Mouse (Mus musculus): ENCODE data around the gene Dok3. TPM values are rescaled to one million over a fixed set of nuclear protein-coding genes. Genes with fewer than 3 reads are reported as not detected.
"Not testable (repeated sequence)": the region's sequence is repeated elsewhere in the genome, so short reads cannot be mapped to it uniquely, and the experiment has no call there.

Dok3 gene
- polyA plus RNA-seq, 1 experiment from 2014 or later = 1.6 TPM

DNA sequence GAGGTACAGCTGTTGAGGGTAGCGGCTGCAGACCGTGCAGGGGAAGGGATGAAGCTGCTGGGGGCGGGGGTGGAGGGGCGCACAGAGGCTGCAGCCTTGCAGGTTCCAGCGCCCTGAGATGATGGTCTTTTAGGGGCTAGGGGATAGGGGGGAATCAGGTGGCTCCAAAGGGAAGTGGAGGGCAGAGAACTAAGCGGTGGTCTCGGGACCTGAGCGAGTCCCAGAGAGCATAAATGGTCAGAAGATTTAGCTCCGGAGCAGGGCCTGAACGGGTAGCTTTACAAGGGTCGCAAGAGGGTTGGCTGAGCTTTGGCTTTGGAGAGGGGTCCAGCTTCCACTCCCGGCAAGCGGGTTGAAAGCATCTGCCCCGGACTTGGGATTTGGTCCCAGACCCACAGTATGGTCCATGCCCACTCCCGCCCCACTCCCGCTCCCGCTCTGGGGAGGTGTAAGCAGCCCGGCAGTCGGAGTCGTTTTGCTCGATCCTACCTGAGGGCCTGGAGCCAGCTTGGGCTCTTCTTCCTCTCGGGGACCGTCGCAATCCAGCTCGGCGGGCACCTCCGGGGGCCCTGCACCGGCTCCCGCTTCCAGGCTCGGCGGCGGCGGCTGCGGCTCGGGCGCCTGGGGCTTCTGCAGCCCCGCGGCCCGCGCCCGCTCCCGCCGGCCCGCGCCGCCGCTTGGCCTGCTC lies 41.3 kb upstream of the Dok3 start:
- Histone ChIP-seq H3K27ac (replicated peaks; ENCODE audit: low read depth, low read length) (peak overlapping the region; percentile 81), H3K9me3 (ENCODE audit: control insufficient read depth, low read length) (no peaks in the 10 kb centered on the region), H3K4me2 (ENCODE audit: low read depth, severe bottlenecking) (peak overlapping the region; percentile 66), H3K4me1 (ENCODE audit: control insufficient read depth, insufficient read depth, low read length) (peaks cover 11% of the 10 kb centered on the region), H3K4me3 (ENCODE audit: low read depth, low read length) (peak overlapping the region; percentile 99), H3K27me3 (ENCODE audit: control insufficient read depth, insufficient read depth, low read length) (no peaks in the 10 kb centered on the region), H3K9ac (ENCODE audit: low read length) (peak overlapping the region; percentile 96), H3K36me3 (ENCODE audit: control insufficient read depth, insufficient read depth, low read length) (peaks cover 2% of the 10 kb centered on the region)
- WGBS = under 1% methylated on average over 47 of the region's 47 CpGs
- peak; percentile 69 for DNase-seq (ENCODE audit: low spot score)
- ATAC-seq (ENCODE audit: insufficient number of reproducible peaks, low FRiP score, low TSS enrichment, low read depth) = peak; percentile 62; the same call in 1 of the 2 replicates

DNA sequence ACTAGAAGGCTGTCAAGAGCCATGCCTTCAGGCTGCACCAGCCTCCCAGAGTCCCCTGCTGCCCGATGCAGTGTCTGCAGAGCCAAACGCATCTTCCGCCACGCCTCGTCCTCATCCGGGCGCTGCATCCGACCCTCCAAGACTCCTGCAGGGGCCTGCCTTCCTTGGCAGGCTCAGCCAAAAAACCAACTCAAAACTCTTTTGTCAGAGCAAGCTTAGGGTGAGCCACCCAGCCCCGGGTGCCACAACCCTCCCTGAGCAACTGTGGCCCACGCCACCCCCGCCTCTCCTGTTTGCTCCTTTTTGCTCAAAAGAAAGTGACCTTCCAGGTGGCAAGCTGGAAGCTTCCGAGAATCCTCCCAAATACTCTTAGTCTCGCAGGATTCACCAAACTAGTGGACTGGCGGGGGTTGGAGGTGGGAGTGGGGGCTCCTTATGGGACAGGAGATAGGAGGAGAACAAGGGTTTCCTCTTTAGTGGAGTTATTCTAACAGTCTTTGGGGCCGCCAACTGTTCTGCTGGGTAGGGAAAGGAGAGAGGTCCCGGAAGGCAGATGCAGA lies 40.7 kb upstream of the Dok3 start:
- DNase-seq (ENCODE audit: low spot score) = peak; percentile 45
- 14% methylated on average over 16 of the region's 16 CpGs for WGBS
- peak overlapping the region; percentile 66 for H3K4me2 ChIP-seq (ENCODE audit: low read depth, severe bottlenecking)

DNA sequence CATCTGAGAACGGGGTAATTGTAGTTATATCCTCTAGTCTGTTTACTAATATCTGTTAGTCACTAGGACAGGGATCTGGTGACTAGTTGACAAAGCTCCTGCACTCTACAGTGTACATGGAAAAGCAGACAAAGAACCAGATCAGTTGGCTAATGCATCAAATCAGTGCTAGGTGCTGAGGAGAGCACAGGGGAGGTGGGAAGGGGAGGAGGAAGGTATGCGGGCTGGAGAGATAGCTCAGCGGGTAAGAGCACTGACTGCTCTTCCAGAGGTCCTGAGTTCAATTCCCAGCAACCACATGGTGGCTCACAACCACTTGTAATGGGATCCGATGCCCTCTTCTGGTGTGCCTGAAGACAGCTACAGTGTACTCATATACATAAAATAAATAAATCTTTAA lies 39.4 kb upstream of the Dok3 start:
- not testable (repeated sequence) for ATAC-seq (ENCODE audit: insufficient number of reproducible peaks, low FRiP score, low TSS enrichment, low read depth); H3K27me3 ChIP-seq (ENCODE audit: control insufficient read depth, insufficient read depth, low read length); H3K36me3 ChIP-seq (ENCODE audit: control insufficient read depth, insufficient read depth, low read length); H3K27ac ChIP-seq (replicated peaks; ENCODE audit: low read depth, low read length); H3K9ac ChIP-seq (ENCODE audit: low read length); DNase-seq (ENCODE audit: low spot score); H3K9me3 ChIP-seq (ENCODE audit: control insufficient read depth, low read length); H3K4me3 ChIP-seq (ENCODE audit: low read depth, low read length); H3K4me2 ChIP-seq (ENCODE audit: low read depth, severe bottlenecking)
- H3K4me1 ChIP-seq (ENCODE audit: control insufficient read depth, insufficient read depth, low read length) = peaks cover 14% of the 10 kb centered on the region
- WGBS = 87% methylated on average over 4 of the region's 4 CpGs

More for the DNA sequence above, 40.7 kb upstream of the Dok3 start:
- H3K4me1 ChIP-seq (ENCODE audit: control insufficient read depth, insufficient read depth, low read length) = peaks cover 11% of the 10 kb centered on the region
- H3K27ac ChIP-seq (replicated peaks; ENCODE audit: low read depth, low read length) = no peak overlapping the region
- peak overlapping the region; percentile 99 for H3K4me3 ChIP-seq (ENCODE audit: low read depth, low read length)
- no peaks in the 10 kb centered on the region for H3K27me3 ChIP-seq (ENCODE audit: control insufficient read depth, insufficient read depth, low read length)
- no peaks in the 10 kb centered on the region for H3K9me3 ChIP-seq (ENCODE audit: control insufficient read depth, low read length)
- H3K9ac ChIP-seq (ENCODE audit: low read length) = peak overlapping the region; percentile 96
- H3K36me3 ChIP-seq (ENCODE audit: control insufficient read depth, insufficient read depth, low read length) = peaks cover 2% of the 10 kb centered on the region
- no peak for ATAC-seq (ENCODE audit: insufficient number of reproducible peaks, low FRiP score, low TSS enrichment, low read depth)

DNA sequence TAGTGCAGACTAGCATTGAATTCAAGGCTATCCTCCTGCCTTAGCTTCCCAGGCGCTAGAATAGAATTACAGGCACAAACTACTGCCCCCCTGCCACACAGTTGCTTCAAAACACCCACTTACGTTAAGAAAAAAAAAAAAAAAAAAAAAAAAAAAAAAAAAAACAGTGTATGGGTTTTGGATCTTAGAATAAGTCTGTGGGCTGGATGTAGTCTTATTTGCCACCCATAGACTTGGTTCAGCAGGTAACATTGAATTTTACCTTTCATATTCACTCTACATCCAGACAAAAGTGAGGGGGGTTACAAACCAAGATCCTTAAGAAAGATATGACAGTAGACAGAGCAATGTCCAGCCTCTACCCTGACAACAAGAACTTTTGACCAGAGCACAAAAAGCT lies 38.9 kb upstream of the Dok3 start:
- no peak for ATAC-seq (ENCODE audit: insufficient number of reproducible peaks, low FRiP score, low TSS enrichment, low read depth)
- DNase-seq (ENCODE audit: low spot score) = no peak
- Histone ChIP-seq H3K9ac (ENCODE audit: low read length) (no peak overlapping the region), H3K36me3 (ENCODE audit: control insufficient read depth, insufficient read depth, low read length) (peaks cover 2% of the 10 kb centered on the region), H3K27me3 (ENCODE audit: control insufficient read depth, insufficient read depth, low read length) (no peaks in the 10 kb centered on the region), H3K4me3 (ENCODE audit: low read depth, low read length) (no peak overlapping the region), H3K27ac (replicated peaks; ENCODE audit: low read depth, low read length) (no peak overlapping the region), H3K4me1 (ENCODE audit: control insufficient read depth, insufficient read depth, low read length) (peaks cover 14% of the 10 kb centered on the region), H3K9me3 (ENCODE audit: control insufficient read depth, low read length) (no peaks in the 10 kb centered on the region), H3K4me2 (ENCODE audit: low read depth, severe bottlenecking) (no peak overlapping the region)
- WGBS = 84% methylated on average over 2 of the region's 2 CpGs

DNA sequence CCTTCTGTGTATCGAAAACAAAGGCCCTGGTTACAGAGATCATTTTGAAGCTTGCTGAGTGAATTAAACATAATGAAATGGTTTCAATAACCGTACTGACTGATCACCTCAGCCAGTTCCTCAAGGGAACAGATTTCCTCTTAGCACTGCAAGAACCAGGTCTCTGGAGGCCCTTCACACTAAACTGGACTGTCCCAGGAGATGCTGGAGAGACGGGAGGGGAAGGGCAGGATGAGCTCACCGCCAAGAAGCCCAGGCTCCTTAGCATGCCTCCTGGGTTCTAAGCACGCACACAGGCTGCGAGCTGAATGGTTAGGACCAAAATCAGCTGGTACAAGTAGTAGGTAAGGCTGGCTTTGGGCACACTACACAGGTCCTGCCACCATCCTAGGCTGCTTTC lies 37.9 kb upstream of the Dok3 start:
- 93% methylated on average over 6 of the region's 6 CpGs for WGBS
- Histone ChIP-seq H3K4me1 (ENCODE audit: control insufficient read depth, insufficient read depth, low read length) (peaks cover 14% of the 10 kb centered on the region), H3K27ac (replicated peaks; ENCODE audit: low read depth, low read length) (no peak overlapping the region), H3K4me3 (ENCODE audit: low read depth, low read length) (no peak overlapping the region), H3K27me3 (ENCODE audit: control insufficient read depth, insufficient read depth, low read length) (no peaks in the 10 kb centered on the region), H3K9ac (ENCODE audit: low read length) (no peak overlapping the region), H3K9me3 (ENCODE audit: control insufficient read depth, low read length) (no peaks in the 10 kb centered on the region), H3K4me2 (ENCODE audit: low read depth, severe bottlenecking) (no peak overlapping the region), H3K36me3 (ENCODE audit: control insufficient read depth, insufficient read depth, low read length) (peaks cover 2% of the 10 kb centered on the region)
- DNase-seq (ENCODE audit: low spot score) = no peak
- no peak for ATAC-seq (ENCODE audit: insufficient number of reproducible peaks, low FRiP score, low TSS enrichment, low read depth)

DNA sequence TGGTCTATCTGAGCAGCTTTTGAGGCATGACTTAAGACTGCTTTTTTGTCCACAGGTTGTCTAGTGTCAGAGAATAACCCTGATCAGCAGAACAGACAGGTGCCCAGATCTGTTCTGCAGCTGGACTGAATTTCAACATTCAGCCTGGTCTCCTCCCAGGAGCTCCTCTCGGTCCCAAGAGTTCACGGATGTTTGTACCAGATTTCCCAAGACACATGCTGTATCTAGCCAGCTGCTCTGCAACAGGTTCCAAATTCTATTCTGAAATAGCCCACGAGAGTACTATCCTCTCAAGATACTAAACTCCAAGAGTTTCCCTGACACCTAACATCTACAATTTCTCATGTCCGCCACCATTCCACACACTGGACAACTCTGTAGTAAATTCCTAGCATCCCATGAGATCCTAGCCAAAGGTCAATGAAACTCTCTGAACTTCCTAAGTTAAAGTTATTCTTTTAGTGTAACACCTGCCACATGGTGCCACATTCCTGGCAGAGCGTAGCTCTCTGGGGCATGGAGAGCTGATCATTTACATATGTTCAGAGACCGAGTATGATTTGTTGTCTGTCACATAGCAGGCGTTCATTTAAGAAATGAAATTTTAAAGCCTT lies 34.3 kb upstream of the Dok3 start:
- WGBS = 72% methylated on average over 7 of the region's 7 CpGs
- no peak for DNase-seq (ENCODE audit: low spot score)
- Histone ChIP-seq H3K4me3 (ENCODE audit: low read depth, low read length) (no peak overlapping the region), H3K27ac (replicated peaks; ENCODE audit: low read depth, low read length) (no peak overlapping the region), H3K27me3 (ENCODE audit: control insufficient read depth, insufficient read depth, low read length) (no peaks in the 10 kb centered on the region), H3K4me2 (ENCODE audit: low read depth, severe bottlenecking) (no peak overlapping the region), H3K9ac (ENCODE audit: low read length) (no peak overlapping the region), H3K4me1 (ENCODE audit: control insufficient read depth, insufficient read depth, low read length) (peaks cover 3% of the 10 kb centered on the region; the same call in 1 of the 2 replicates), H3K36me3 (ENCODE audit: control insufficient read depth, insufficient read depth, low read length) (peaks cover 2% of the 10 kb centered on the region), H3K9me3 (ENCODE audit: control insufficient read depth, low read length) (no peaks in the 10 kb centered on the region)
- ATAC-seq (ENCODE audit: insufficient number of reproducible peaks, low FRiP score, low TSS enrichment, low read depth) = no peak

DNA sequence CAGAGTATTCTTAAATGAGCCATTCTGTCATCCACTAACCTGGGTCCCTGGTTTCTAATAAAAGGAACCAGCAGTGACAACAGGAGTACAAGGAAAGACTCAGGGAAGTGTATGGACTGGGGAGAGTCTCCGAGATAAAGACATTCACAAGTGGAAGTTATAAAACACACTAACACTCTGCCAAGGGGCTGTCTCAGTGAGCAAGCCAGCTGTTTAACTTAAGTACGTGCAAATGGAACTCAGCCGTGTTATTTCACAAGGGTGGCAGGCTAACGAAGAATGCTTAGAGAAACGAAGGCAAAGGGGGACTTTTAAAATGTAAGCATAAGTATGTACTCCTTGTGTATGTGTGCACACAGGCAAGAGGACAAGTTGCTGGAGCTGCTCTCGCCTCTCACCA lies 28.4 kb upstream of the Dok3 start:
- no peak for ATAC-seq (ENCODE audit: insufficient number of reproducible peaks, low FRiP score, low TSS enrichment, low read depth)
- Histone ChIP-seq H3K9ac (ENCODE audit: low read length) (no peak overlapping the region), H3K36me3 (ENCODE audit: control insufficient read depth, insufficient read depth, low read length) (peaks cover 3% of the 10 kb centered on the region), H3K27me3 (ENCODE audit: control insufficient read depth, insufficient read depth, low read length) (no peaks in the 10 kb centered on the region), H3K4me1 (ENCODE audit: control insufficient read depth, insufficient read depth, low read length) (no peaks in the 10 kb centered on the region), H3K27ac (replicated peaks; ENCODE audit: low read depth, low read length) (no peak overlapping the region), H3K4me2 (ENCODE audit: low read depth, severe bottlenecking) (no peak overlapping the region), H3K4me3 (ENCODE audit: low read depth, low read length) (no peak overlapping the region), H3K9me3 (ENCODE audit: control insufficient read depth, low read length) (no peaks in the 10 kb centered on the region)
- 75% methylated on average over 6 of the region's 6 CpGs for WGBS
- DNase-seq (ENCODE audit: low spot score) = no peak

DNA sequence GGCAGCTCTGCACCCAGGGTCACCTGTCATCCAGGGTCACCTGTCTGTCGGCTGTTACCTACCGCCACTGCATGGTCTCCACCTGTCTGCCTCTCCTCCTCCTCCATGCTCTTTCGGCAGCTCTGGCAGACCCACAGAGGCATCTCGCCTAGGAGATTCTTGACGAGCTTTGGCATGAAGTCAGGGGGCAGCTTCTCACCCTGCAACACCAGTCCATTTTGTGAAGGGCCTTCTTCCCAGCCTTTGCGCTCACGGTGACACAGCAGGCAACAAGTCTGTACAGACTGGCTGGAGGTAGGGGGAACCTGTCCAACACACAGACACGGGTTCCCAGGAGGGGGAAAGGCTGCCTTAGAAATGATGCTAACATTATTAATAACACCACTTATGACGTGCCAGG lies 26.8 kb upstream of the Dok3 start:
- WGBS = 92% methylated on average over 9 of the region's 9 CpGs
- H3K4me2 ChIP-seq (ENCODE audit: low read depth, severe bottlenecking) = no peak overlapping the region
- H3K27me3 ChIP-seq (ENCODE audit: control insufficient read depth, insufficient read depth, low read length) = no peaks in the 10 kb centered on the region
- DNase-seq (ENCODE audit: low spot score) (no peak), ATAC-seq (ENCODE audit: insufficient number of reproducible peaks, low FRiP score, low TSS enrichment, low read depth) (no peak)
- H3K9me3 ChIP-seq (ENCODE audit: control insufficient read depth, low read length) = no peaks in the 10 kb centered on the region
- no peak overlapping the region for H3K27ac ChIP-seq (replicated peaks; ENCODE audit: low read depth, low read length)
- no peak overlapping the region for H3K4me3 ChIP-seq (ENCODE audit: low read depth, low read length)
- peaks cover 3% of the 10 kb centered on the region for H3K36me3 ChIP-seq (ENCODE audit: control insufficient read depth, insufficient read depth, low read length)
- no peak overlapping the region for H3K9ac ChIP-seq (ENCODE audit: low read length)
- no peaks in the 10 kb centered on the region for H3K4me1 ChIP-seq (ENCODE audit: control insufficient read depth, insufficient read depth, low read length)
